Mouse (Mus musculus): ENCODE measurements at regions not wholly inside any gene's neighbourhood (a gene's known extent, or its start where the extent isn't known, plus 50 kb on each side); places are given as distances from the start of the nearest gene placed in this dataset.

DNA sequence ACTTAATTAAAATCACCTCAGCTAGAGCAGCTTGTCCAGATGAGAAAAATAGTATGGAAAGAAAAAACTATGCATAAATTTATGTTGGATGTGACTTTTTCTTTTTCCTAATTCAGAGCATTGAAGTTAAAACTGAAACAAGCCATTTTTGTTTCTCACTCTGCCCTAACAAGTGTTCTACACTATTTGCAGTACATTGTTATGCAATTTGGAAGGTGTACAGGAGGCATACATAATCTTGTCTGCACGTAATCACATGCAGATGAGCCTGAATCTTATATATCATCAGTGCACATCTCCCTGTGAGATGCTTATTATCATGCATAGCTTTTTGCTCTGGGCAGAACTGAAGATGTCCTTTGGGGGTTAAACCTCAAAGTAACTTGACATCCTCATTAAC lies 1381.3 kb downstream of the Tbl1xr1 start:
- no peak overlapping the region for H3K27ac ChIP-seq (ENCODE audit: low read depth, low read length)
- WGBS = 43% methylated on average over 1 of the region's 1 CpGs
- H3K4me2 ChIP-seq (ENCODE audit: low read depth, low read length) = no peak overlapping the region
- H3K4me1 ChIP-seq (ENCODE audit: control insufficient read depth, insufficient read depth, low read length) = no peaks in the 10 kb centered on the region
- no peak overlapping the region for H3K4me3 ChIP-seq (ENCODE audit: low read depth, low read length)
- H3K36me3 ChIP-seq (ENCODE audit: control insufficient read depth, insufficient read depth, low read length) = no peaks in the 10 kb centered on the region
- H3K9me3 ChIP-seq (ENCODE audit: control insufficient read depth, low read length) = no peaks in the 10 kb centered on the region
- no peak overlapping the region for H3K9ac ChIP-seq (replicated peaks; ENCODE audit: low read depth, low read length)
- ATAC-seq (ENCODE audit: low read depth) = no peak
- H3K27me3 ChIP-seq (ENCODE audit: control insufficient read depth, insufficient read depth, low read length) = no peaks in the 10 kb centered on the region

DNA sequence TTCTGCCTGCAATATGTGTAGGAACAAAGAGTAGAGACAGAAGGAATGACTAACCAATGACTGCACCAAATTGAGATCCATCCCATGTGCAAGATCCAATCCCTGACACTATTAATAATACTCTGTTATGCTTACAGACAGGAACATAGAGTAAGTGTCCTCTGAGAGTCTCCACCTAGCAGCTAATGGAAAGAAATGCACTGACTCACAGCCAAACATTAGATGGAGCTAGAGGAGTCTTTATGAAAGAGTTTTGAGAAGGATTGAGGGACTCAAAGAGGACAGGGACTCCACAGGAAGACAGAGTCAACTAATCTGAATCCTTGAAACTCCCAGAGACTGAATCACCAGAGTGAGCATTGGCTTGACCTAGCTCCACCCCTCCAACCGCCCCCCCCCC lies 1423.4 kb downstream of the Tbl1xr1 start:
- Histone ChIP-seq H3K4me3 (ENCODE audit: low read depth, low read length) (no peak overlapping the region), H3K9me3 (ENCODE audit: control insufficient read depth, low read length) (no peaks in the 10 kb centered on the region), H3K4me2 (ENCODE audit: low read depth, low read length) (no peak overlapping the region), H3K27ac (ENCODE audit: low read depth, low read length) (no peak overlapping the region), H3K36me3 (ENCODE audit: control insufficient read depth, insufficient read depth, low read length) (no peaks in the 10 kb centered on the region), H3K4me1 (ENCODE audit: control insufficient read depth, insufficient read depth, low read length) (no peaks in the 10 kb centered on the region), H3K27me3 (ENCODE audit: control insufficient read depth, insufficient read depth, low read length) (no peaks in the 10 kb centered on the region), H3K9ac (replicated peaks; ENCODE audit: low read depth, low read length) (no peak overlapping the region)
- no peak for ATAC-seq (ENCODE audit: low read depth)
- 80% methylated on average over 1 of the region's 1 CpGs for WGBS

DNA sequence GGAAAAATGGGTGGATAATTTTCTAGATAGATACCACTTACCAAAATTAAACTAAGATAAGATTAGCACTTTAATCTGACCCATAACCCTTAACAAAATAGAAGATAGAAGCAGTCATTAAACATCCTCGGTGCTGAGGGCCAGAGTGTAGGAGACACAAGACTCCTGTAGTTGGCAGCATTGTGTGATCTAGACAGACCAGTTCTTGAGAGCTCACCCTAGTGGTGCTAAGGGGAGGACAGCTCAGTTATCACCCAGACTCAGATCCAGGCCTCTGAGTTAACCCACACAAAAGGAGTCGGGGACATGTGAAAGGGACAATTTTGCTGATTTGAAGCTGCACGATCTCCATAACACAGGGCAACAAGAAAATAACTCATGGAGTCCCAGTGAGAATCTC lies 1471.1 kb downstream of the Tbl1xr1 start:
- H3K27ac ChIP-seq (ENCODE audit: low read depth, low read length) = no peak overlapping the region
- H3K36me3 ChIP-seq (ENCODE audit: control insufficient read depth, insufficient read depth, low read length) = no peaks in the 10 kb centered on the region
- no peaks in the 10 kb centered on the region for H3K9me3 ChIP-seq (ENCODE audit: control insufficient read depth, low read length)
- H3K9ac ChIP-seq (replicated peaks; ENCODE audit: low read depth, low read length) = no peak overlapping the region
- H3K4me1 ChIP-seq (ENCODE audit: control insufficient read depth, insufficient read depth, low read length) = no peaks in the 10 kb centered on the region
- 84% methylated on average over 3 of the region's 3 CpGs for WGBS
- no peak overlapping the region for H3K4me3 ChIP-seq (ENCODE audit: low read depth, low read length)
- no peak overlapping the region for H3K4me2 ChIP-seq (ENCODE audit: low read depth, low read length)
- ATAC-seq (ENCODE audit: low read depth) = no peak
- no peaks in the 10 kb centered on the region for H3K27me3 ChIP-seq (ENCODE audit: control insufficient read depth, insufficient read depth, low read length)

DNA sequence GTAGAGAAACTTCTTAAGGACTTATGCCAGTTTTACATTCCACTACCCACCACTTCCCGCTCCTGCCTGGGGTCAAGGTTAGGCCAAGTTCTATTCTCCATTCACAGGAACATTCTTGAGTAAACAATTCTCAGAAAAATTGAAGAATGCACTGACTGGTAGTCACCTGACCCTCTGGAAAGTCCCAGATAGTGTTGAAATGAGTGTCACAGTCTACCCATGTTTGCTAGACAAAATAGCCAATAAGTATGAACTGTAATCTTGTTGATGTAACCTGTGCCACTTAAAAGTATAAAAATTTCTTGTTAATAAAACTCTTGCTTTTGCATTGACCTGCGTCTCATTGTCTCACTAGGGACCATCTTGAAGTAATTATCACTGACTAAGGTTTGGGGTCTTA lies 1487.9 kb downstream of the Tbl1xr1 start:
- Histone ChIP-seq H3K4me2 (ENCODE audit: low read depth, low read length) (no peak overlapping the region), H3K4me3 (ENCODE audit: low read depth, low read length) (no peak overlapping the region), H3K9me3 (ENCODE audit: control insufficient read depth, low read length) (no peaks in the 10 kb centered on the region), H3K9ac (replicated peaks; ENCODE audit: low read depth, low read length) (no peak overlapping the region), H3K36me3 (ENCODE audit: control insufficient read depth, insufficient read depth, low read length) (no peaks in the 10 kb centered on the region), H3K4me1 (ENCODE audit: control insufficient read depth, insufficient read depth, low read length) (no peaks in the 10 kb centered on the region), H3K27me3 (ENCODE audit: control insufficient read depth, insufficient read depth, low read length) (no peaks in the 10 kb centered on the region), H3K27ac (ENCODE audit: low read depth, low read length) (no peak overlapping the region)
- WGBS = 87% methylated on average over 2 of the region's 2 CpGs
- ATAC-seq (ENCODE audit: low read depth) = no peak

DNA sequence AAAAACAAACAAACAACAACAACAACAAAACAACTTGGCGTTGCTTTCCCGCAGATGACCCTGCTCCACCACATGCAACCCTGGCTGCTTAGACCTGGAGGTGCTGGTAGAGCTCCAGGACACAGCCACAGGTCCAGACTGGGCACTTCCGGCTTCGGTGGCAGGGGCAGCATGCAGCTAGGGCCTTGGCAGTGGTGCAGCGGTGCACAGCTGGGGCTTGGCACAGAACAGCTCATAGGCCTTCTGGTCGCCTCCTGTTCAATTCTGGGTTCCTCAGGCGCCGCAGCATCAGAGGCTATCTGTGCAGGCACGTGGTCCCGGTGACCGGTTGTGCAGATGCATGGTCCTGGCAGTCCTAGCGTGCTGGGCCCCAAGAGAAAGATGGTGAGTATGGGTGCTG lies 1492.4 kb downstream of the Tbl1xr1 start:
- H3K9me3 ChIP-seq (ENCODE audit: control insufficient read depth, low read length) = no peaks in the 10 kb centered on the region
- H3K27me3 ChIP-seq (ENCODE audit: control insufficient read depth, insufficient read depth, low read length) = no peaks in the 10 kb centered on the region
- H3K4me2 ChIP-seq (ENCODE audit: low read depth, low read length) = no peak overlapping the region
- no peak for ATAC-seq (ENCODE audit: low read depth)
- H3K9ac ChIP-seq (replicated peaks; ENCODE audit: low read depth, low read length) = no peak overlapping the region
- no peak overlapping the region for H3K4me3 ChIP-seq (ENCODE audit: low read depth, low read length)
- H3K36me3 ChIP-seq (ENCODE audit: control insufficient read depth, insufficient read depth, low read length) = no peaks in the 10 kb centered on the region
- H3K27ac ChIP-seq (ENCODE audit: low read depth, low read length) = no peak overlapping the region
- WGBS = 94% methylated on average over 12 of the region's 12 CpGs
- H3K4me1 ChIP-seq (ENCODE audit: control insufficient read depth, insufficient read depth, low read length) = no peaks in the 10 kb centered on the region

DNA sequence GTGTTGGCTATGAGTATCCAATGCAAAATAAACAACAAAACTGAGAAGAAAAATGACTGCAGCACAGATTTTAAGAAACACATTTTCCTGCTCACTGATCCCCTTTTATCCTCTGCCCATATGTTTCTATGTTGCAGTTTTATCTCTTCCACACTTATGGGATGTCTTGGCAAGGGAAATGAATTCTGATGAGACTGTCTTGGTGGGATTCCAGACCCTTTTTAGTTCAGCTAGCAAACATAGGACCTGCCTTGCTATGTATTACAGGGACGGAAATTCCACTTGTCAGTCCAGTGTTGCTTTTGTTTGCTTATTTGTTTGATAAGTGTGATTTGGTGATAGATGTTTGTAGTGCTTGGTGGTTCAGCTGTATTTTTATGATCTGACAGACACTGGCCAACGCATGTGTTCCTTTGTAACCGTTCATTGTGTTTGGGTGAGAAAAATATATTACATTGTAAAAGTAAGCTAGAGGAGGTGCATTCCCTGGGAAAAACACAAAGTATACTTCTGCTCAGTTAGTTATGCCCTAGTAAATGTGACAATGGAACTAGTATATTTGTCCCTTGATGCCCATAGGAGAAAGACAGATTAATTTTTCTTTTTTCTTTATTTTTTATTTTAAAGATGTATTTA lies 1516.2 kb downstream of the Tbl1xr1 start:
- no peaks in the 10 kb centered on the region for H3K4me1 ChIP-seq (ENCODE audit: control insufficient read depth, insufficient read depth, low read length)
- 64% methylated on average over 3 of the region's 3 CpGs for WGBS
- H3K27me3 ChIP-seq (ENCODE audit: control insufficient read depth, insufficient read depth, low read length) = no peaks in the 10 kb centered on the region
- H3K4me3 ChIP-seq (ENCODE audit: low read depth, low read length) = no peak overlapping the region
- H3K4me2 ChIP-seq (ENCODE audit: low read depth, low read length) = no peak overlapping the region
- H3K9me3 ChIP-seq (ENCODE audit: control insufficient read depth, low read length) = no peaks in the 10 kb centered on the region
- H3K9ac ChIP-seq (replicated peaks; ENCODE audit: low read depth, low read length) = no peak overlapping the region
- no peak overlapping the region for H3K27ac ChIP-seq (ENCODE audit: low read depth, low read length)
- no peaks in the 10 kb centered on the region for H3K36me3 ChIP-seq (ENCODE audit: control insufficient read depth, insufficient read depth, low read length)
- ATAC-seq (ENCODE audit: low read depth) = no peak

DNA sequence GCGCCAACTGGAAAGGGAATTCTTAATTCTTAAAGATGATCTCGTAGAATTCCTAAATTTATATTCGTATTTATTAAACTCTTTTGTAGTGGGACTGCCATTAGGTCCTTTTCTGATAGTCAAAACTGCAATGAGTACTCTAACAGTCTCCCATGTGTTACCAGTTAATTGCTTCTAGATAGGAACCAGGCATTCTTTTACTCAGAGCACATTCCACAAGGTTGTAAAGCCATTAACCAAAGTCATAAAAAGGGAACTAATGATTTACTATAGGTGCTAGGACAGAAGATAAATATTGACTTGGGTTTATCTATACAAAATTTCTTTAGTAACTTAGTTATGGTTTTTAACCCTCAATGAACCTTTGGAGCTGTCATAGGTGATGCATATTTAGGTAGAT lies 1525.0 kb downstream of the Tbl1xr1 start:
- Histone ChIP-seq H3K9ac (replicated peaks; ENCODE audit: low read depth, low read length) (no peak overlapping the region), H3K9me3 (ENCODE audit: control insufficient read depth, low read length) (no peaks in the 10 kb centered on the region), H3K27ac (ENCODE audit: low read depth, low read length) (no peak overlapping the region), H3K4me3 (ENCODE audit: low read depth, low read length) (no peak overlapping the region), H3K4me1 (ENCODE audit: control insufficient read depth, insufficient read depth, low read length) (no peaks in the 10 kb centered on the region), H3K4me2 (ENCODE audit: low read depth, low read length) (no peak overlapping the region), H3K27me3 (ENCODE audit: control insufficient read depth, insufficient read depth, low read length) (no peaks in the 10 kb centered on the region), H3K36me3 (ENCODE audit: control insufficient read depth, insufficient read depth, low read length) (no peaks in the 10 kb centered on the region)
- ATAC-seq (ENCODE audit: low read depth) = no peak
- WGBS = 84% methylated on average over 3 of the region's 3 CpGs

DNA sequence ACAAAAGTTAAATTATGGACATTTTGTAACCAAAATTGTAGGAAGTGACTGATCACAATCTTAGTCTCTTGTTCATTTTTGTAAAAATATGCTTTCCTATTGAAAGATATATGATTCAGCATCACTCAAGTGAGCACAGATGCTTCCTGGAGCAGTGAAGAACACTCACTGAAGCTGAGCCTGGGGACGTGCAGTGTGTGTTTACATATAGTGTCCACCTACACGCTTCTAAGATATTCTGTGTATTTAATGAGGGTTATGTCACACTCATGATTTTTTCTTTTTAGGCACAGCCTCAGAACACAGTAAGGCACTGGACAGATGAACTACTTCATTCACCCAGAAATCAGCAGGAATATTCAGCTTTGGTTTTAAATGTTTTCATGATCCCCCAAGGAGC lies 1533.6 kb downstream of the Tbl1xr1 start:
- no peak overlapping the region for H3K9ac ChIP-seq (replicated peaks; ENCODE audit: low read depth, low read length)
- no peaks in the 10 kb centered on the region for H3K36me3 ChIP-seq (ENCODE audit: control insufficient read depth, insufficient read depth, low read length)
- no peak overlapping the region for H3K27ac ChIP-seq (ENCODE audit: low read depth, low read length)
- WGBS = 78% methylated on average over 2 of the region's 2 CpGs
- ATAC-seq (ENCODE audit: low read depth) = no peak
- H3K9me3 ChIP-seq (ENCODE audit: control insufficient read depth, low read length) = no peaks in the 10 kb centered on the region
- no peak overlapping the region for H3K4me3 ChIP-seq (ENCODE audit: low read depth, low read length)
- H3K27me3 ChIP-seq (ENCODE audit: control insufficient read depth, insufficient read depth, low read length) = no peaks in the 10 kb centered on the region
- H3K4me2 ChIP-seq (ENCODE audit: low read depth, low read length) = no peak overlapping the region
- no peaks in the 10 kb centered on the region for H3K4me1 ChIP-seq (ENCODE audit: control insufficient read depth, insufficient read depth, low read length)

DNA sequence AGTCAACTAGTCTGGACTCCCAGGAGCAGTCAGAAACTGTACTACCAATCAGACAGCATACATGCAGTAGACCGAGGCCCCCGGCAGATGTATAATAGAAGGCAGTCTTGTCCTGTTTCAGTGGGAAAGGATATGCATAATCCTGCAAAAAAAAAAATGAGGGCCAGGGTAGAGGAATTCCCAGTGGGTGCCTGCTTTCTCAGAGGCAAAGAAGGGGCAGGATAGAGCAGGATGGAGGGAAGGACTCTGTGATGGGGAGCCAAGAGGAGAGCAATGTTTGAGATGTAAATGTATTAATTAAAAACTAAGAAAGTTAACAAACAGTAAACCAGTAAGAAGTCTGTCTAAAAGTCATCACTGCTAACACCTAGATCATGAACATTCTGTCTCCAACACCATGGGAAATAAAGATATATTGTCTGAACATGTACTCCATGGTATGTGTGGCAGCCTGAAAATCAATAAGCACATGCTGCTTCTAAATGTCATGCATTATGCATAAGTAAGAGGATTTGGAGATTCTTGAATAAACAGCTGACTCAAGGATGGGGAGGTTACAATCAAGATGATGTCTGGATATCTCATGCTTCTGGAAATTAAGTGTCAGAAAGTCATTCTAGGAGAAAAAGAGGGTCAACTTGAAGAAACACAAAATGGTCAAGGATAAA lies 1485.3 kb downstream of the Naaladl2 start:
- H3K9ac ChIP-seq (replicated peaks; ENCODE audit: low read depth, low read length) = no peak overlapping the region
- no peaks in the 10 kb centered on the region for H3K9me3 ChIP-seq (ENCODE audit: control insufficient read depth, low read length)
- H3K4me1 ChIP-seq (ENCODE audit: control insufficient read depth, insufficient read depth, low read length) = no peaks in the 10 kb centered on the region
- WGBS = 88% methylated on average over 2 of the region's 2 CpGs
- no peaks in the 10 kb centered on the region for H3K36me3 ChIP-seq (ENCODE audit: control insufficient read depth, insufficient read depth, low read length)
- H3K27me3 ChIP-seq (ENCODE audit: control insufficient read depth, insufficient read depth, low read length) = no peaks in the 10 kb centered on the region
- H3K4me2 ChIP-seq (ENCODE audit: low read depth, low read length) = no peak overlapping the region
- ATAC-seq (ENCODE audit: low read depth) = no peak
- H3K4me3 ChIP-seq (ENCODE audit: low read depth, low read length) = no peak overlapping the region
- H3K27ac ChIP-seq (ENCODE audit: low read depth, low read length) = no peak overlapping the region

Data from neural tube, embryonic 14.5 days (tissue).